Mouse (Mus musculus): Measurements from ENCODE around the gene Rgcc.

GRCm38 (mm10) chr14:79273697-79274477 lies 27.6 kb downstream of the Rgcc start:
- TF ChIP-seq CTCF (conservative IDR thresholded peaks at IDR 0.05; ENCODE audit: insufficient read depth, insufficient read length, low read depth, low read length) = no peak
- TF ChIP-seq POLR2A (IDR thresholded peaks at IDR 0.05; ENCODE audit: low read depth, low read length) = no peak

Data from kidney, adult 2 months (tissue).